Mouse (Mus musculus): ENCODE data around the gene Fbxo21. TPM values are rescaled to one million over a fixed set of nuclear protein-coding genes. Genes with fewer than 3 reads are reported as not detected.

The Fbxo21 gene
- polyA plus RNA-seq, 1 experiment = 12.9 TPM

DNA sequence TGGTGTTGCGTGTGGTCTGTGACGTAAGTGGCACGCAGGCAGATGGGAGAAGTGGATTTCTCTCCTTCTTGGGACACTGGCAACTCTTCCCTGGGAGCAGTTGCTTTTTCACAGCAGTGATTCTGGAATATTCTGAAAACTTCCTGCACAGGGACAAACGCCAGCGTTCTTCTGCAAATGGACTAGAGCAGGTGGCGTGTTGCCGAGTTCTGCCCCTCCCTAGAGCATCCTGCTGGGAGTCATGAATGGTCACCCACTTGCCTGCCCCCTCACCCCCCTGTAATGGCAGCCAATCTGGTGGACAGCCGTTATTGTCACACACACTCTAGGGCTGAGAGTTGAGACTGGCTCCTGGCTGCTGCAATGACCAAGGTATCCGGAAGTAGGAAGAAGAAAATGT is 83.1 kb downstream of the Fbxo21 start:
- Histone ChIP-seq H3K4me1 (ENCODE audit: control insufficient read depth, insufficient read depth, insufficient read length, low read length) (no peaks in the 10 kb centered on the region), H3K36me3 (ENCODE audit: control insufficient read depth, insufficient read depth, low read length) (no peaks in the 10 kb centered on the region), H3K4me3 (ENCODE audit: low read depth, low read length) (no peak overlapping the region), H3K27me3 (ENCODE audit: control insufficient read depth, insufficient read depth, low read length) (no peaks in the 10 kb centered on the region), H3K27ac (ENCODE audit: insufficient read depth, low read depth, low read length) (no peak overlapping the region)
- TF ChIP-seq POLR2A (IDR thresholded peaks at IDR 0.05; ENCODE audit: low read depth, low read length) (no peak), CTCF (IDR thresholded peaks at IDR 0.05; ENCODE audit: extremely low read depth, insufficient read length, insufficient replicate concordance, low read depth, low read length) (no peak)
- WGBS = 80% methylated on average over 9 of the region's 9 CpGs

Other genes starting within 250 kb of the Fbxo21 start
- 0.28 and 0.65 TPM in 2 replicates for gene Nos1, start 195.7 kb upstream of the Fbxo21 start, polyA plus RNA-seq (2012; rRNA removed)
- gene Tesc, start 51.0 kb downstream of the Fbxo21 start, polyA plus RNA-seq (2012; rRNA removed) = 9.8 and 25.5 TPM in 2 replicates
- 15.9 and 28.3 TPM in 2 replicates for gene Fbxw8, start 178.7 kb downstream of the Fbxo21 start, polyA plus RNA-seq (2012; rRNA removed)
- not detected in 2 replicates for gene Hrk, start 187.9 kb downstream of the Fbxo21 start, polyA plus RNA-seq (2012; rRNA removed)